Mouse (Mus musculus): ENCODE measurements around the gene Aen. TPM values are rescaled to one million over a fixed set of nuclear protein-coding genes. Genes with fewer than 3 reads are reported as not detected.
A peak's percentile ranks its signal among the peaks of the same experiment; 100 is the strongest.

Aen gene
- polyA plus RNA-seq, 1 experiment from 2014 or later = 55.5 TPM

- WGBS = 6% methylated on average over 14 of the region's 16 CpGs
- H3K4me1 ChIP-seq = peaks cover 52% of the 10 kb centered on the region
- peak overlapping the region; percentile 88 for H3K27ac ChIP-seq (replicated peaks)
- no peaks in the 10 kb centered on the region for H3K27me3 ChIP-seq
- H3K4me2 ChIP-seq (replicated peaks) = peak overlapping the region; percentile 90
- H3K9ac ChIP-seq (replicated peaks) = peak overlapping the region; percentile 58
- H3K36me3 ChIP-seq = no peaks in the 10 kb centered on the region
- no peak for ATAC-seq (replicated peaks)
- H3K9me3 ChIP-seq = no peaks in the 10 kb centered on the region
- peak overlapping the region; percentile 53 for H3K4me3 ChIP-seq
Measured at GRCm38 (mm10) chr7:78881607-78882468, 13.8 kb upstream of the Aen start.

GRCm38 (mm10) chr7:78882469-78882837, 13.2 kb upstream of the Aen start:
- peak overlapping the region; percentile 53 for H3K4me3 ChIP-seq
- H3K4me2 ChIP-seq (replicated peaks) = peak overlapping the region; percentile 90
- ATAC-seq (replicated peaks) = peak; percentile 72
- WGBS = 1% methylated on average over 23 of the region's 23 CpGs
- no peaks in the 10 kb centered on the region for H3K36me3 ChIP-seq
- no peaks in the 10 kb centered on the region for H3K27me3 ChIP-seq
- peaks cover 58% of the 10 kb centered on the region for H3K4me1 ChIP-seq
- H3K27ac ChIP-seq (replicated peaks) = peak overlapping the region; percentile 88
- H3K9ac ChIP-seq (replicated peaks) = peak overlapping the region; percentile 58
- H3K9me3 ChIP-seq = no peaks in the 10 kb centered on the region

GRCm38 (mm10) chr7:78883016-78883725, 12.5 kb upstream of the Aen start:
- Histone ChIP-seq H3K4me3 (peak overlapping the region; percentile 53), H3K4me1 (peaks cover 66% of the 10 kb centered on the region), H3K4me2 (replicated peaks) (peak overlapping the region; percentile 90), H3K36me3 (no peaks in the 10 kb centered on the region), H3K9me3 (no peaks in the 10 kb centered on the region), H3K9ac (replicated peaks) (peak overlapping the region; percentile 58), H3K27ac (replicated peaks) (peak overlapping the region; percentile 88), H3K27me3 (no peaks in the 10 kb centered on the region)
- ATAC-seq (replicated peaks) = no peak
- WGBS = under 1% methylated on average over 30 of the region's 34 CpGs

- Histone ChIP-seq H3K27ac (replicated peaks) (peak overlapping the region; percentile 88), H3K9ac (replicated peaks) (peak overlapping the region; percentile 58), H3K9me3 (no peaks in the 10 kb centered on the region), H3K4me1 (peaks cover 70% of the 10 kb centered on the region), H3K36me3 (no peaks in the 10 kb centered on the region), H3K4me2 (replicated peaks) (peak overlapping the region; percentile 90), H3K4me3 (peak overlapping the region; percentile 53), H3K27me3 (no peaks in the 10 kb centered on the region)
- WGBS = 5% methylated on average over 8 of the region's 8 CpGs
- no peak for ATAC-seq (replicated peaks)
Measured at GRCm38 (mm10) chr7:78883726-78884060, 12.0 kb upstream of the Aen start.

DNA sequence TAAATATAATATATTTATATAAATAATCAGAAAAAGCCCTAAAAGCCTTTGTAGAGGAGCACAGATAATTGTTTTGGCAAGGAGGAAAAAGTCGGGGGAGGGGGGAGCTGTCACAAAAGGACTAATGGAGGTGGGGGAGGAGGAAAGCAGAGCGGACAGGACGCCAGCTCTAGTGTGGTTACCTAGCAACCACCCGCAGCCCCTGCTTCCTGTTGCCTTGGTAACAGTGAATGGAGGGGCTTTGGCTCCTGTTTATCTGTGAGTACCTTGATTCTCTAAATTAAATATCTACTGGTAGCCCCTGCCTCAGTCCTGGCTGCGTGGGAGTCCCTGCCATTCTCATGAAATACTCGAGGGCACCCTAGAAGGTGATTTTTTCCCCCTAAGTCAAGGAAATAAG, 11.5 kb upstream of the Aen start:
- 1% methylated on average over 6 of the region's 6 CpGs for WGBS
- no peaks in the 10 kb centered on the region for H3K9me3 ChIP-seq
- H3K4me3 ChIP-seq = peak overlapping the region; percentile 53
- H3K27me3 ChIP-seq = no peaks in the 10 kb centered on the region
- H3K9ac ChIP-seq (replicated peaks) = peak overlapping the region; percentile 58
- peak overlapping the region; percentile 90 for H3K4me2 ChIP-seq (replicated peaks)
- H3K4me1 ChIP-seq = peaks cover 70% of the 10 kb centered on the region
- H3K27ac ChIP-seq (replicated peaks) = peak overlapping the region; percentile 88
- H3K36me3 ChIP-seq = no peaks in the 10 kb centered on the region
- ATAC-seq (replicated peaks) = peak; percentile 63

DNA sequence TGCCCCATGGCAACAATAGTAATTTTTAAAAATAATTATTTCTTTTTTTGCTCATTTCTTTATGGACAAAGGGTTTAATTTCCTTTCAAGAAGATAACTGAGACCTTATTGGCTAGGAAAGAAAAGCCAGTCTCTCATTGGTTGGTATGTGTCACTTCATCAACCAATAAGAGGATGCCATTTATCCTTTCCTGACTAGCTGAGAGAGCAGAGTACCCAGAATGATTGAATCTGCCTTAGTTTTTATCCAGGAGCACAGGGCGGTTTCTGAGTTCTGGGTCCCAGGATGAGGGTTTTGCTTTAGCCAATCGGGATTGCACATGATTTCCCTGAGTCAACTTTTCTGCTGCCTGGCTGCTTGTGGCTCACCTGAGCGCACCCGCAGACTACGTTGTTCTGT, 10.2 kb upstream of the Aen start:
- Histone ChIP-seq H3K27ac (replicated peaks) (peak overlapping the region; percentile 88), H3K9me3 (no peaks in the 10 kb centered on the region), H3K4me2 (replicated peaks) (peak overlapping the region; percentile 90), H3K9ac (replicated peaks) (no peak overlapping the region), H3K36me3 (no peaks in the 10 kb centered on the region), H3K27me3 (no peaks in the 10 kb centered on the region), H3K4me1 (peaks cover 71% of the 10 kb centered on the region), H3K4me3 (peak overlapping the region; percentile 23; the same call in 1 of the 2 replicates)
- WGBS = 68% methylated on average over 5 of the region's 5 CpGs
- ATAC-seq (replicated peaks) = no peak

DNA sequence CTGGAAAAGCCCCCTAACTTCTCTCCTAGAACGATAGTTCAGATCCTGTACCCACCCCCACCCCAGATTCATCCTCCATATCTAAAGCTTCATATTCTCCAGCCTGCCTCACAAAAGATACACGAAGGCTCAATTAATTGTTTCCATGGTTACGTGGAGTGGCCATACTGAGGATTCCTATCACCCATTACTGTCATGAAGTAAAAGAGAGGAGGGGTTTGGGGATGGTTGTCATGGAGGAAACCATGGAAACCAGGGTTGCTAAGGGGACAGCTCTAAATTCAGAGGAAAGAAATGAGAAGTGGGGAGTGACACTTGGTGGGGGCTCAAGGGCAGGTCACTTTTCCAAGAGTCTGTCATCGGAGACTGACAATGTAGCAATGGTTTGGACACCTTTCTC, 9.2 kb upstream of the Aen start:
- Histone ChIP-seq H3K9me3 (no peaks in the 10 kb centered on the region), H3K27ac (replicated peaks) (peak overlapping the region; percentile 88), H3K27me3 (no peaks in the 10 kb centered on the region), H3K36me3 (no peaks in the 10 kb centered on the region), H3K4me1 (peaks cover 69% of the 10 kb centered on the region), H3K4me3 (peak overlapping the region; percentile 23), H3K9ac (replicated peaks) (0 out of 2 replicates have a peak overlapping the region, but pooled peaks have one; percentile 3), H3K4me2 (replicated peaks) (peak overlapping the region; percentile 42)
- WGBS = 12% methylated on average over 4 of the region's 4 CpGs
- no peak for ATAC-seq (replicated peaks)

DNA sequence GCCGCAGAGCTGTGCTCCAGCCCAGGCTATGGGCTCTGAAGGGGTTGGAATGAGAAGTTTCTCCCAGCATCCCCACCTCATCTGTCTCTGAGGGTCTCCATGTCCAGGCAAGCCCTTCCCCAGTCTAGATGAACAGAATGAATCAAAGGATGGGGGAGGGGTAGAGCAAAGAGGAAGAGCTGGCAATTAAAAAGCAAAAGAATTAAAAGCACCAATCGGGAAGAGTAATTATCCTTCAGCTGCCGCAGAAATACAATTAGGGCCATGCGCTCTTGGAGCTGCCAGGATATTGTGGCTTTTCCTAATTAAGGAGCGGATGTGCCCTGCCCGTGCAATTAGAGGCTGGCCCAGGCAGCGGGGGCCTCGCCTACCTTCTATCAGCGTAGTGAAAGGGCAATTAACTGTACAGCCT, 8.2 kb upstream of the Aen start:
- peak; percentile 47 for ATAC-seq (replicated peaks)
- Histone ChIP-seq H3K4me2 (replicated peaks) (peak overlapping the region; percentile 42), H3K36me3 (no peaks in the 10 kb centered on the region), H3K4me3 (peak overlapping the region; percentile 23), H3K9ac (replicated peaks) (peak overlapping the region; percentile 37), H3K4me1 (peaks cover 63% of the 10 kb centered on the region), H3K9me3 (no peaks in the 10 kb centered on the region), H3K27ac (replicated peaks) (peak overlapping the region; percentile 88), H3K27me3 (no peaks in the 10 kb centered on the region)
- 5% methylated on average over 9 of the region's 9 CpGs for WGBS

GRCm38 (mm10) chr7:78890641-78891040, 5.0 kb upstream of the Aen start:
- no peak overlapping the region for H3K4me2 ChIP-seq (replicated peaks)
- H3K9me3 ChIP-seq = no peaks in the 10 kb centered on the region
- H3K4me1 ChIP-seq = peaks cover 37% of the 10 kb centered on the region
- H3K27ac ChIP-seq (replicated peaks) = no peak overlapping the region
- 2% methylated on average over 16 of the region's 16 CpGs for WGBS
- H3K9ac ChIP-seq (replicated peaks) = no peak overlapping the region
- H3K4me3 ChIP-seq = no peak overlapping the region
- ATAC-seq (replicated peaks) = 0 out of 2 replicates have a peak, but pooled peaks have one; percentile 7
- H3K36me3 ChIP-seq = no peaks in the 10 kb centered on the region
- no peaks in the 10 kb centered on the region for H3K27me3 ChIP-seq

GRCm38 (mm10) chr7:78893917-78894316, 1.7 kb upstream of the Aen start:
- no peak overlapping the region for H3K27ac ChIP-seq (replicated peaks)
- no peak for ATAC-seq (replicated peaks)
- no peaks in the 10 kb centered on the region for H3K27me3 ChIP-seq
- no peaks in the 10 kb centered on the region for H3K36me3 ChIP-seq
- H3K9me3 ChIP-seq = no peaks in the 10 kb centered on the region
- no peak overlapping the region for H3K4me2 ChIP-seq (replicated peaks)
- H3K9ac ChIP-seq (replicated peaks) = no peak overlapping the region
- H3K4me3 ChIP-seq = no peak overlapping the region
- peaks cover 28% of the 10 kb centered on the region for H3K4me1 ChIP-seq
- WGBS = 93% methylated on average over 10 of the region's 10 CpGs

DNA sequence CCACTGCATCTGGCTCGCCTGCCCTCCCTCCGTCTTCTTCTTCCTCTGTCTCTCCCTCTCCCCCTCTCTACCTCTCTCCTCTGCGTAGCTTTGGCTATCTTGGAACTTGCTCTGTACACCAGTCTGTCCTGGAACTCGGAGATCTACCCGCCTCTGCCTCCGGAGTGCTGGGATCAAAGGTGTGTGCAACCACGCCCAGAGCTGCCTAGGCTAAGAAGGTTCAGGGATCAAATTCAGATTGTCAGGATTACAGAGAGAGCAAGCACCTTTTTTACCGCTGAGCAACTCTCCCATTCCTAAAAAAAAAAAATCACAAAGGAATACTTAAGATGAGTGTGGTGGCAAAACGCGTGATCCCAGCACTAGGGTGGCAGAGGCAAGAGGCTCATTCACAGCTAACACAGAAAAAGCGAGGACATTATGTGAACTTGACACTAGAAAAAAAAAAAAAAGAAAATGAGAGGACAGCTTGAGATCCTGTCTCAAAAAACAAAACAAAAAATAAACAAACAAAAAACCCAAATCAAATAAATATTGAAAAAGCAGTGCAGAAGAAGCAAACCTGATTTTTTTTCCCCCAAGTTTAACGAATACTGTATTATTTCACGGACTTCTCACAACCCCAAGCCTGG, 517 bp upstream of the Aen start:
- peaks cover 28% of the 10 kb centered on the region for H3K4me1 ChIP-seq
- no peak for ATAC-seq (replicated peaks)
- no peaks in the 10 kb centered on the region for H3K9me3 ChIP-seq
- H3K27me3 ChIP-seq = no peaks in the 10 kb centered on the region
- peak overlapping the region; percentile 92 for H3K4me3 ChIP-seq
- H3K27ac ChIP-seq (replicated peaks) = 0 out of 2 replicates have a peak overlapping the region, but pooled peaks have one; percentile 31
- 52% methylated on average over 13 of the region's 13 CpGs for WGBS
- no peaks in the 10 kb centered on the region for H3K36me3 ChIP-seq
- peak overlapping the region; percentile 83 for H3K4me2 ChIP-seq (replicated peaks)
- H3K9ac ChIP-seq (replicated peaks) = peak overlapping the region; percentile 68

DNA sequence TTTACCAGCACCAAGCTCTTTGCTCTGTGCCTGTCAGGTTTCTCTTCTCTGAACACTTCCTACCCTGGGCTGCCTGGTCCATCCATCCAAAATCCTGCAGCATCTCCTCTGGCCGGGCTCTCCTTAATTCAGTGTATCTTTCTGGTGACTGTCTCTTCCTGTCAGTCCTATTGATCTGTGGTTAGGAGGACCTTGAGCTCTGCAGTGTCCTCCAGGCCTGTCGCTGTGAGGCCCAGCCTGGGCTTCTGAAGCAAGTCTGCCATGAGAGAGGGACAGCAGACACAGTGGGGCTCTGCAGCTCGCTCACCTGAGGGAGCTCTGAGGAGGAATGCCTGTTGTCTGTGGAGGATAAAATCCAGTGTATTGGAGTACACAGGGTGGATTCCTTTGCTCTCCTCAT, 1.9 kb downstream of the Aen start:
- H3K4me2 ChIP-seq (replicated peaks) = no peak overlapping the region
- peaks cover 24% of the 10 kb centered on the region for H3K4me1 ChIP-seq
- H3K4me3 ChIP-seq = no peak overlapping the region
- no peak overlapping the region for H3K27ac ChIP-seq (replicated peaks)
- H3K9me3 ChIP-seq = no peaks in the 10 kb centered on the region
- H3K36me3 ChIP-seq = peaks cover 8% of the 10 kb centered on the region; the same call in 1 of the 2 replicates
- 95% methylated on average over 3 of the region's 3 CpGs for WGBS
- H3K9ac ChIP-seq (replicated peaks) = no peak overlapping the region
- no peaks in the 10 kb centered on the region for H3K27me3 ChIP-seq
- no peak for ATAC-seq (replicated peaks)
